ENCODE assay signal across 8 mouse cellular contexts in genomic region chr4:22357266-22357930, GRCm38 (mm10). TPM values are rescaled to one million over a fixed set of nuclear protein-coding genes. Genes with fewer than 3 reads are reported as not detected.
A peak's percentile ranks its signal among the peaks of the same experiment; 100 is the strongest.
DNase-seq lines count a peak whose midpoint lies in the region; ATAC-seq and TF ChIP-seq lines count a peak whose summit lies in the region.

Gene Fbxl4, plus strand, starts transcription at chr4:22357543.

- peak within 1 kb of the TSS; percentile 82 for H3K9ac ChIP-seq in kidney, embryonic 15.5 days

- TF ChIP-seq CTCF in bone marrow macrophage, adult 2 months (IDR thresholded peaks at IDR 0.05; ENCODE audit: low read depth, low read length), result no peak
- TF ChIP-seq CTCF in embryonic fibroblast, embryonic 13.5 days (IDR thresholded peaks at IDR 0.05; ENCODE audit: borderline replicate concordance, insufficient read depth, low read length), result no peak

- peak within 1 kb of the TSS; percentile 70 for H3K4me2 ChIP-seq in kidney, embryonic 15.5 days

- 0 out of 2 replicates have a peak, but pooled peaks cover 5% of the 10 kb centered on the region for H3K9me3 ChIP-seq in heart, embryonic 10.5 days
- no peaks in the 10 kb centered on the region for H3K9me3 ChIP-seq in kidney, embryonic 15.5 days (replicated peaks)

- peak within 1 kb of the TSS; percentile 83 for H3K27ac ChIP-seq in bone marrow macrophage, adult 2 months (ENCODE audit: insufficient read depth, low read depth, low read length)
- peak within 1 kb of the TSS; percentile 97 for H3K27ac ChIP-seq in embryonic fibroblast, embryonic 13.5 days (ENCODE audit: insufficient read depth, low read length)
- H3K27ac ChIP-seq in heart, embryonic 10.5 days, result peak within 1 kb of the TSS; percentile 98
- H3K27ac ChIP-seq in kidney, embryonic 15.5 days, result peak within 1 kb of the TSS; percentile 95

- WGBS in heart, embryonic 10.5 days, result 0% methylated on average over 61 of the region's 62 CpGs
- under 1% methylated on average over 62 of the region's 62 CpGs for WGBS in kidney, embryonic 15.5 days

- H3K36me3 ChIP-seq in heart, embryonic 10.5 days, result no peaks in the 10 kb centered on the region
- H3K36me3 ChIP-seq in kidney, embryonic 15.5 days, result no peaks in the 10 kb centered on the region

- DNase-seq in A20 (ENCODE audit: low read depth, low spot score) (peak; percentile 88), liver (peak; percentile 93)
- DNase-seq in heart, embryonic 10.5 days (ENCODE audit: low spot score), result peak; percentile 93
- peak; percentile 80 to 91 for DNase-seq in spleen, postnatal 4 days (ENCODE audit: low spot score in 2 of 2)

- H3K4me1 ChIP-seq in bone marrow macrophage, adult 2 months (ENCODE audit: control insufficient read depth, insufficient read depth, low read length), result peaks cover 24% of the 10 kb centered on the region
- peaks cover 2% of the 10 kb centered on the region; the same call in 1 of the 2 replicates for H3K4me1 ChIP-seq in embryonic fibroblast, embryonic 13.5 days (ENCODE audit: control insufficient read depth, insufficient read depth, low read length)
- peaks cover 8% of the 10 kb centered on the region for H3K4me1 ChIP-seq in heart, embryonic 10.5 days
- peaks cover 9% of the 10 kb centered on the region for H3K4me1 ChIP-seq in kidney, embryonic 15.5 days

- H3K4me3 ChIP-seq in bone marrow macrophage, adult 2 months (ENCODE audit: insufficient read depth, low read length), result peak within 1 kb of the TSS; percentile 66
- peak within 1 kb of the TSS; percentile 59 for H3K4me3 ChIP-seq in embryonic fibroblast, embryonic 13.5 days (ENCODE audit: insufficient read depth, low read length)
- peak within 1 kb of the TSS; percentile 83 for H3K4me3 ChIP-seq in heart, embryonic 10.5 days
- H3K4me3 ChIP-seq in kidney, embryonic 15.5 days (replicated peaks), result peak within 1 kb of the TSS; percentile 75

- peak; percentile 99 for ATAC-seq in kidney, embryonic 15.5 days (replicated peaks; ENCODE audit: low FRiP score)
- peak; percentile 85 for ATAC-seq in monocyte, adult 5-6 weeks (replicated peaks; ENCODE audit: insufficient number of reproducible peaks, low FRiP score, low TSS enrichment, poor library complexity, severe bottlenecking)

- H3K27me3 ChIP-seq in heart, embryonic 10.5 days (ENCODE audit: insufficient read depth, poor library complexity, severe bottlenecking), result no peaks in the 10 kb centered on the region
- no peaks in the 10 kb centered on the region for H3K27me3 ChIP-seq in kidney, embryonic 15.5 days

- TF ChIP-seq POLR2A in bone marrow macrophage, adult 2 months (IDR thresholded peaks at IDR 0.05; ENCODE audit: borderline replicate concordance, low read depth, low read length), result peak; percentile 39; the same call in 1 of the 2 replicates
- TF ChIP-seq POLR2A in embryonic fibroblast, embryonic 13.5 days (IDR thresholded peaks at IDR 0.05; ENCODE audit: low read depth, low read length), result peak; percentile 77

RNA-seq across cellular contexts. Expression of gene Fbxl4, which starts in this region (rescaled TPM):
- 9.9 and 11.1 TPM in 2 replicates for polyA plus RNA-seq in bone marrow macrophage, adult 2 months (2012; ENCODE audit: insufficient read depth, insufficient read length, missing spikeins)
- 15.4 and 17.2 TPM in 2 replicates for polyA plus RNA-seq in embryonic fibroblast, embryonic 13.5 days (2011; ENCODE audit: insufficient read length, low read depth, missing spikeins)
- polyA plus RNA-seq in heart, embryonic 10.5 days (2016; fragmentation: Nextera tagmentation; extraction: Ambion mirVana), result 9.2 and 12.5 TPM in 2 replicates
- polyA plus RNA-seq in kidney, embryonic 15.5 days (2015; fragmentation: Nextera tagmentation; extraction: Ambion mirVana), result 11.1 and 12.2 TPM in 2 replicates
- total RNA-seq in monocyte, adult 5-6 weeks (2017), result 9.5 to 12.8 TPM (median 11.2 TPM) in 3 replicates

Comparison
In these comparisons a context has a peak if more than half of its experiments do, and no peak if none do; other contexts are left out.
1. Peak in every context shown above with its lines: DNase-seq, ATAC-seq, H3K4me3 ChIP-seq and H3K27ac ChIP-seq.